Mouse (Mus musculus) kidney, postnatal 25 days (tissue): ENCODE measurements at regions not wholly inside any gene's neighbourhood (a gene's known extent, or its start where the extent isn't known, plus 50 kb on each side); places are given as distances from the start of the nearest gene placed in this dataset.

Source experiments
- DNase-seq, 2 experiments: peaks; one replicate each; pipeline ENCODE4 v3.0.0; 2021; ENCODE audit warnings: mixed read lengths in 2 of 2

DNA sequence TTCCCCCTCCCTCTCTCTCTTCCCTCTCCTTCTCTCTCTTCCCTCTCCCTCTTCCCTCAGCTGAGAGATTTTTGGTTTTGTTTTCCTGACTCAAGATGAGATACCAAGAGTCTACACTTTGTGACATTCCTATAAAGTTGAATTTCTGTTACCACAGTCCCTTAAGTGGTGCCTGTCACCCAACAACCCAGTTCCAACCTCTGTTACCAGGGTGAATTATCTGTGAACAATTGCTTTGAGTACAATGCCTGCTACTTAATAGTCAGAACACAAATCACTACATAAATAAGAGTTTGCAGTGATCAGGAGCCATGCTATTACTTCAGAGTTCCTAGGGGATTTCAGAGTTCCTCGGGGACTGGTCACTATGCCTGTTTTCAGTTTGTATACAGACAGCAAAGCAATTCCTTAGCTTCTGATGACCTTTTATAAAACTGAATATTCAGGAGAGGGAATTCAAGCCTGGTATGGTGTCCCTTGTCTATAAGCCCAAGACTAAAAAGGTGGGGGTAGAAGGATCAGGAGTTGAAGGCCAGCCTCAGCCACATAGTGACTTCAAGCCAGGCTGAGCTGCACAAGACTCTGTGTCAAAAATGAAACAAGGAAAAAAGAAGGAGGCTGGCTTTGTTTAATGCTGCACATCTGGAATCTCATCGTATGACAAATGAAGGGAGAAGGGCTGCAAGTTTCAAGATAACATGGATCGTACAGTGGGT lies 99.2 kb upstream of the F13a1 start:
- DNase-seq, result no peak

DNA sequence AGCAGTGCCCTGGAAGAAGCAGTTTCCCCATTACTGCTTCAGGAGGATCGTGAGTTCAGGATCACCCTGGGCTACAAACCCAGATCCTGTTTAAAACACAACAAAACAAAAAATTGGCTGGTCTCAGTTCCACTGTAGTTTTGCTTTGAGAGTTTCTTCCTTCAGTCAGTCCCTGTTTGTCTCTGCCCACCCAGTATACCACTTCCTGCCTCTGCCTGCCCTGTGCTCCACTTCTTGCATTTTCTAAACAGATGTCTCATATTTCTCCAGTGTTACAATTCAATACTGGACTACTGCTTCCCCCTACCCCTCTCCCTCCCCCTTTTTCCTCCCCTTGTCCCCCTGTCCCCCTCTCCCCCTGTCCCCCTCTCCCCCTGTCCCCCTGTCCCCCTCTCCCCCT lies 98.6 kb upstream of the F13a1 start:
- DNase-seq, result no peak

DNA sequence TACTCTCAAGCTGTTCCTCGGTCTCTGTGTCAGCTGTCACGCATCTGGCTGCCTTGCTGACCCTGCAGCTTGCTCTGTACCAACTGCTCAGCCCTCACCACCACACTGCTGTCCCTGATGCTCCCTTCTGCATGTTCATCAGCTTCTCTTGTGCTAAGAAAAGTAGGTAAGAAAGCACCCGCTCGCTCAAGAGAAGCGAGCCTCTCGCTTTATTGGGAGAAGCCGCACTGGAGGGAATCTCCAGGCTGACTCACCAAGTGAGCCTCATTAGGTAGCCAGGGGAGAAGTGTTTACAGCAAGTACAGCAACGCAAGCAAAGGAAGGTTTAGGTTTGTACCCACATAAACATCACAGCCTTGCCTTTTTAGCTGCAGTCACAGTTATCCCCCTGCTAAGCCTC lies 97.7 kb upstream of the F13a1 start:
- DNase-seq, result no peak

DNA sequence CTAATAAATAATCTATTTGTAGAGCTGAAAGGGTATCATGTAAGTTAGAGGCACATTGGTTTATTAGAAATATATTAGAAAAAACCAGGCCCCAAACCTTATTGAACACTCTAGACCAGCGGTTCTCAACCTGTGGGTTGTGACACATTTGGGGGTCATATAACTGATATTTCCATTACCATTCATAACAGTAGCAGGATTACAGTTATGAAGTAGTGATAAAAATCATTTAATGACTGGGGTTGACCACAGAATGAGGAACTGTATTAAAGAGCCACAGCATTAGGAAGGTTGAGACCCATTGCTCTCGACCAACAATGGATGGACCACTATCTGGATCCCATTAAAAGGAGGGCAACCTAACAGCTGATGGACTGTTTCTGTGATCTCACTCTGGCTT lies 92.8 kb upstream of the F13a1 start:
- DNase-seq, result no peak

DNA sequence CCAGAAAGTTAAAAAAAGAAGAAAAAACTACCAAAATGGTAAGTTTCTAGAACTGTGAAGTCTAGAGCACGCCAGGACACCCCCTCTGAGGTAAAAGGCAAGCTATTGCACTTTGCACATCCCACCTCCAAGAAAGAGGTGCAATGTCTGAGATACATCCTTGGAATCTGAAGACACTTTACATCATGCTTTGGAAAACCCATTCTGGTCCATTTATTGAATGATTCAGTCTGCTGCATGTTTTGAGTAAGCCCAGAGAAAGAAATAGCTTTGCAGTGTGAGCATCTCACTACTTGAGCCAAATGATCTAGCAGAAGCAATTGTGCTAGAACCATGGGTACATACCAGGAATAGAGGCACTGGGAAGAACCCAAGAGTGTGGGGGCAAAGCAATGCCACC lies 85.1 kb upstream of the F13a1 start:
- DNase-seq, result no peak

DNA sequence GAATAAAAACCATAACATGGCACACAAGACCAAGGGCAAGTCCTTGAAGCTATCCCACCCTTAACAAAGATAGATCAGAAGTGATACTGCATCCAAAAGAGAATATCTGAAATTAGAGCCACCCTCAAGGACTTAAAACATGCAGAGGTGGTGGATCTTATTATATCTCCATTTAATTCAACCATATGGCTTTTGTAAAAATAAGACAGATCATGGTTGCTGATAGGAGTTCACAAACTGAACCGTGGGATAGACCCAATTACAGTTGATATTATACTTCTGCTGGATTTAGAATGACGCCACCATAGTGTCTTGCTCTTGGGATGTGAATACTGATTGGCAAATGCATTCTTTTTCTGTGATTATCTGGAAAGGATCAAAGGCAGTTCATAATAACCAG lies 84.5 kb upstream of the F13a1 start:
- DNase-seq, result no peak

DNA sequence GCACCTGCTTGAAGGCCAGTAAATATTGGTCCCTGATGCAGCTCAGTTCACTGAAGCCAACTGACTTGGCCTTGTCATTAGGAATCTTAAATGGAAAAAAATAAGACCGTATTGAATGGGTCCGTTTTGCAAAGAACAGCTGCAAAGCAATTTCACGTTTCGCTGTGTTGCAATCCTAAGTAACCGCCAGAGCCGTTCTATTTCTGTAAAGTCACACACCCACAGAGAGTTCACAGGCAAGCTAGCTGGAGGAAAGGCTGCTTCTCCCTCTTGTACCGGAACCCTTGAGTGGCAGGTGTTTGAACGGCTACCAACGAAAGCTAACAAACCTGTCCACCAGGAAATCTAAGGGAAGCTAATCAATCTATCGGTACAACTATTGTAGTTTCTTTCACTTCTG lies 80.6 kb upstream of the F13a1 start:
- no peak for DNase-seq

DNA sequence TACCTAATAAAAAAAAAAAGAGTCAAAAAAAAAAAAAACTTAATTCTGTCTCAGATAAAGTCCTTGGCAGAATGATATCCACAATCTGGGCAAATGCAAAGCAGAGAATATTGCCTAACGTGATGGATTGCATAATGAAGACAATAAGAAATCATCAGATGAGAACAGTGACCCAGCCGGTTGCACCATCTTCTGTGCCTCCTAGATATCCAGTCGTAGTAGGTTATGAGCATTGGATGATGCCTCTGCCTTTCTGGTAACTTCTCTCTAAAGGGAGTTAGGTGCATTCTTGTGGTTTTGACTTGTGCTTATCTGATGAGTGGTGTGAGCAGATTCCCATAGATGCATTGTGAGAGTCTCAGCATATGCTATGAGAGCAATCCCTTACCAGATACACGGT lies 71.6 kb upstream of the F13a1 start:
- no peak for DNase-seq

DNA sequence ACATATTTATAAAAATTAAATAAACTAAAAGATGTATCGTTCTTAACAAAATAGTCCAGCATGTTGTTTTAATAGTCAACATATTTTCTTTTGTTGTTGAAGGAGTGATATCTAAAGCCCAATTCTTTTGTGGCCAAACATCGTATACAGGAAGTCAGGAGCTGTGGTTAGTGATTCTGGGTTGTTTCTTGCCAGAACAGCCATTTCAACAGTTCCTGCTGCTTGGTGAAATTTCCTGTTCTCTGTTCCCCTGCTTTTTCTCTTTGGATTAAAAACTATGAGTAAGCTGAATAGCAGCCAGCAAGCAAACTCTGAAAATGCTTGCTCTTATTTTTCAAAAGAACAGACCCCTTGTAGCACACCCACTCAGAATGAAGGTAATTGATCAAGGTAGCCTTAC lies 70.2 kb upstream of the F13a1 start:
- no peak for DNase-seq

DNA sequence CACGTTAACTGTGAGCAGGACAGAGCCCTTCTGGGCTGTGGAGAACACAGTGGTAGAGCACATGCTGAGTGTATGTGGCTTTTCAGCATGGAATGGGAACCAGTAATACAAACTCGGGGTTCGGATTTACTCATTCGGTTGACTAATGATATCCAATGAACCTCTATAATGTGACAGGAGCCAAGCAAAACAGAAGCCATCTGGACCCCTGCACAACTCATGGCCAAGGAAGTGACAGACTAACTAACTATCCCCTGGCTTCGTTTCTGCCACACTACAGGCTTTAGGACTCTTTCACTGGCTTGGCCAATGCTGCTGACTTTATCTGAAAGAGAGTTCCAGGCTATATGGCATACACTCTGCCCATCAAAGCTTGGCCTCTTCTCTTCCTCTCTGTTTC lies 64.3 kb upstream of the F13a1 start:
- no peak for DNase-seq

DNA sequence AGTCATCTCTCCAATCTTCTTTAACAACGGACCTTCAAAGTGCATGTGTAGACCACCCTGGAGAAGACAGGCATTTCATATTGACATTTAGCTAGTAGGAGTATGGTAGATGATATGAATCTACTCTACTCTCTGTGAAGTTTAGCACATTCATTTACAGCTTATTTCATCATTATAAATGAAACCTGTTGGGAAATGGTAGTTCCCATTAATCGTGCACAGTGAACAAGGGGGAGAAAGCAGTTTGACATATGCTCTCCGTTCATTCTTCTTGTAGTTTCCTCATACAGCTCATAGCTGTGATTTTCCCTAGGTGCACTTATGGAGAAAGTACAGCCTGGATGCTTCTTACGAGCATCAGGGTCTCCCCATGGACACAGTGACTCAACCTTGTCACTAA lies 61.7 kb upstream of the F13a1 start:
- no peak for DNase-seq

DNA sequence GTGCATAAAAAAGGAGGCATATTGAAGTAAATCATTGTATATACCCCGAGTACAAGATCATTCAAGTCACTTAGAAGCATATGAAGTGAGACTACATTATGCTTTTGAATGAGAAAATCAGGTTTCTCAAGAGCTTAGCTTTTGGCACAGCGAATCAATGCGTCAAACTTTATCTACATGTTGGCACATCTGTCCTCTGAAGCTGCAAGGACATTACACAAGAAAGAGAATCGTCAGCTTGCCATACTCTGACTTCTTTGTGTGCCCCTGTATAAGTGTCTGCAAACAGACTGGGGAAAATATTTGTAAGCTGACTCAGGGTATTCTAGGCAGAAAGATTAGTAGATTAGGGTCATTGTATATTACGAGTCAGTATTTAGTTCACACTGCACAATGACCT lies 57.7 kb upstream of the F13a1 start:
- no peak for DNase-seq

DNA sequence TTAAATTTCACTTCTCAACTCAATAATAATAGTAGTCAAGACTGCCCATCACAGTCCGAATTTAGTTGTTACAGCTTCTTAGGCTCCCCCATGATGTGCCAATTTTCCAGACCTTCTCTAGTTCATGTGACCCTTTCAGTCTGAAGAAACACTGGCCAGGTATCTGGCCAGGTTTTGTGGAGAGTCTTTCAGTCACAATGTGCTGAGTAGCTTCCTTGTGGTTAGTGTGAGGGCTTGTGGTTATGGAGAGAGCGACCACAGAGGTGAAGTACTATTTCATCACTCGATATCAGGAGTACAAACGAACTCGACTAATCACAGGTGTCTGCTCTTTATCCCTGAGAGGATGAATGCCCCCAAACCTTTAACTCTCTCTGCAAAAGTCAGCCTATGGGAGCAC lies 56.0 kb upstream of the F13a1 start:
- no peak for DNase-seq

DNA sequence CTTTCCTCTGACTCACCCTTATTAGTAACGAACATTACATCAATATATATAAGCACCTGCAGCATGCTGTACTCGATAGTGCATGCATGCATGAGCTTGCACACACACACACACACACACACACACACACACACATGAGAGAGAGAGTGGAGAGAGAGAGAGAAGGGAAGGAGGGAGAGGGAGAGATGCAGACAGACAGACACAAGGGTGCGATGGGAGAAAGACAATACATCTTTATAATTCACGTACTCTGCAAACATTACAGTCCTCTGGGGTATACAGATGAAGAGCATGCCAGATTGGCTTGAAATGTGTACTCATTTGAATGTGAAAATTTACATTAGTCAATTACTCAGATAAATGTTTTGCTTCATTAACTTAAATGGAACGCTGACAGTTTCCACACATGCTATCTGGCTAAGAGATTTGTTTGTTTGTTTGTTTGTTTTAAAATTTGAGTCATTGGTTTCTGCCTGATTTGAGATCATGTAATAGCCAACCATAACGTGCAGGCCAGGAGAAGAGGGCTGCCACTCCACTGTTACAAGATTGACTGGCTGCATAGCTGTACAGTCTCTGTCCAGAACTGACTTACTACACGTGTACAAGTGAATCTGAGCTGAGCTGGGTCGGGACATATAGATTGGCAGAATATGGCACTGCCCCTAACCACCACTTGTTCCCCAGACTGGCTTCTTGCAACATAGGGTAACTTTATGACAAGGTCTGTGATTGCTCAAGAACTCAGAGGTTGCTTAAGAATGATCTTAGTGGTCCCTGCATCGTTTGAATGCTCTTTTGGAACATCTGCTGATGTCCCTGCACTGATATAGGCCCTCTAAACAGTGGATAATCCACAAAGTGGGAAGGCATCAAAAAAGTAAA lies 54.6 kb upstream of the F13a1 start:
- DNase-seq, result no peak

DNA sequence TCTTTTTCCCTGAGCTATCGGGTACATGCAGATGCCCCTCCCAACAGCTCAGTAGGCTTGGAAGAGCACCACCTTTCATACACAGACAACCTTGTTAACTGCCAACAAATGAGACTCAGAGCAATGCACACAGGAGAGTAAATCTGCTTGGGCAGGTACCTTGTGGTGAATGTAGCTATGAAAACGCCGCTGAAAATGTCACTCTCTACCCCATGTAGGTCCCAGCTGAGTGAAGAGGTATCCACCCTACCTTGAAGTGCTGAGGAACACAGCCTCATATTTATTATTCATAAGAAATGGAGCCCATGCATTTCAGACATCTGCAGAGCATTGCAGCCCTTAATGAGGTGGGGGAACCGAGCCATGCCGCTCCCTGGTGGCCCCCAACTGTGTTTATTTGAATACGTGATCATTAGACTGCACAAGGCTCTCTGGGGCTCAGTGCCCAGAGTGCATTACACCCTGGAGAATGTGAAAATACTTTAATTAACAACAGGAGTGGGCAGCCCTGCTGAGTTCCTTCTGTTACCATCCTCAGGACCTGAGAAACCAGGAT lies 53.8 kb upstream of the F13a1 start:
- DNase-seq, result no peak

DNA sequence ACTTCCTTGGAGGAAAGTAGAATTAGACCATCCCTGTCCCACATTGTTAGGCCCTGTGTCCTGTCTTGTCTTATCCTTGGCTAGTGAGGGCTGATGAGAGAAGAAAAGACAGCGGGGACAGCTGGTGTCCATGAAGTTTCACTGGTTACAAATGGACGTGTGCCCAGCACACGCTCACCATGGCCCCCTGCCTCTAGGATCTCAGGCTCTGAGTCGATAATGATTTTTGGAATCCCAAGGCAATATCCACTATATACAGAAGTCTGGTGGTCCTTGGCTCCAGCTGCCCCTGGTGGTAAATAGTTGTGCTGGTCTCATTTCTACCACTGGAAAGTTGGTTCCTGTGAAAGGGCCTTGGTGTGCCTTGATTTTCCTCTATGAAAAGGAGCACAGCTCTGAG lies 51.7 kb upstream of the F13a1 start:
- no peak for DNase-seq
